Mouse (Mus musculus): ENCODE data around the gene Gjb1.
"Not testable (repeated sequence)": the region's sequence is repeated elsewhere in the genome, so short reads cannot be mapped to it uniquely, and the experiment has no call there.

Gene Gjb1

DNA sequence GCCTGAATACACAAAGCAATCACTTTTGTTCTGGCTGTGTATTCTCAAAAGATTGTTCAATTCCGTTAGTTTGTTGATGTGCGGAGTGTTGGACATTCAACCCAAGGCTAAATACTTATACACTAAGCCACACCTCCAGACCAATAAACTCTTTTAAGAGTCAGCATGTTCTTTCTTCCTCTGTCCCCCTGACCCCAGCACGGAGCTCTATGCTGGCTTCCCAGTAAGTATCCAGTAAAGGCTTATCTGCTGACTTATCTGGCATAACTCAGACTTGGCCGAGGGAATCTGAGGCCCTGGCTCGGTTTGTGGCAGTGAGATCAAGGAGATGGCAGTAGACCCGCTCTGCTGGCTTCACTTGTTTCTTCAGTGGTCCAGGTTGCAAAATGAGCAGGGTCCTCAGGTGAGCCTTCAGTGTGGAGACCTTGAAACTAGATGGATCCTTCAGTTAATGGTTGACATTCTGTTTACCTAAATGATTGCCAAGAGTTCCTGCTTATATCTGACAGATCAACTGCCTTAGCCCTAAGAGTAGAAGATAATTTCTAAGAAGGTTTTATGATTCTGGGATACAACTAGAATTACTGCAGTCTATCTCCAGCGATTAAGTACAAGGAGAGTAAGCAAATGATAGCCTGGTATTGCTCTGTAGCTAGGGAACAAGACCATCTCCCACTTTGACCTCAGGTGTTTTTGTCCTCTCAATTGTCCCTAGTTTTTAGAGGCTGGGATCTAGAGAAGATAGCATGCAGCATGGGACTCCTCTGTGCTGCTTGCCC, at the start of gene Gjb1:
Gene Gjb1, plus strand, starts transcription at position 189 of the 779 bp plus-strand sequence.
- DNase-seq (ENCODE audit: low spot score) = no peak

DNA sequence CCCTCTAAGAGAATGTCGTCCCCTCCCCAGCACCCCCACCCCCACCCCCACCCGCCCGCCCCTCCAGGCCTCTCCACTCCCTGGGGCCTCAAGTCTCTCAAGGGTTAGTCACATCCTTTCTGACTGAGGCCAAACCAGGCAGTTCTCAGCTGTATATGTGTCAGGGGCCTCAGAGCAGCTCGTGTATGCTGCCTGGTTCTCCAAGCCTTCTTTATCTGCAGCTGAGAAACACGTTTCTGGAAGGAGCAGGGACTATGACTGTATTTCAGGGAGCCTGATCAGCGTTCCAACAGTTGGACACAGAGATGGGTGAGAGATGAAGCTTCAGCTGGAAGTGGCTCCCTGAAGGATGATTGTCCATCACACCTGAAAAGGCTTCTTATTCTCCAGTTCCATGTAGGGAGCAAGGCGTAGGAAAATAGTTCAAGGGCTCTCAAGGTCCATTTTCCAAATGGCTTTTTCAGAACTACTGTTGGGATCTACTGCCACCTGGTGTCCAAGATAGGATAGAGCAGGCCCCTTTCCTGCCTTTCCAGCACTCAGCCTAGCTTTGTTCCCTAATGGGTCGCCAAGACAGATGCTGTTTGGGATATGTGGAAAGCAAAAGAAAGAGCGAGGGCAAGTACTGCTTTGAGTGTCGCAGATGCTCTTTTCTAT, 46.7 kb upstream of the Gjb1 start:
- peak; percentile 85 for DNase-seq (ENCODE audit: low spot score)

DNA sequence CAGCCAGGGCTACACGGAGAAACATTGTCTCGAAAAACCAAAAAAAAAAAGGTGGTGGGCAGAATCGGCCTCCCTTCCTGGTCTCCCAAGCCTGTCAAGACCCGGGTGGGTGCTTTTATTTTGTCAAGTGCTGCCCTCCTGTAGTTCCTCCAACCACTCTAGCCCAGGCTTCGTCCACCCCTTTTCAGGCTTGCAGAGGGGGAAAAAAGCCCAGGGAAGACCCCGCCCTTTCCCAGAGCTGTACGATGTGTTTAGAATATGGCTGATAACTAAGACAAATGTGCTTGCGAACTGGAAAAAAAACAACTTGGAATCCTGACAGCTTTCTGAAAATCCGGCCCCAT, 44.2 kb upstream of the Gjb1 start:
- DNase-seq (ENCODE audit: low spot score) = no peak

DNA sequence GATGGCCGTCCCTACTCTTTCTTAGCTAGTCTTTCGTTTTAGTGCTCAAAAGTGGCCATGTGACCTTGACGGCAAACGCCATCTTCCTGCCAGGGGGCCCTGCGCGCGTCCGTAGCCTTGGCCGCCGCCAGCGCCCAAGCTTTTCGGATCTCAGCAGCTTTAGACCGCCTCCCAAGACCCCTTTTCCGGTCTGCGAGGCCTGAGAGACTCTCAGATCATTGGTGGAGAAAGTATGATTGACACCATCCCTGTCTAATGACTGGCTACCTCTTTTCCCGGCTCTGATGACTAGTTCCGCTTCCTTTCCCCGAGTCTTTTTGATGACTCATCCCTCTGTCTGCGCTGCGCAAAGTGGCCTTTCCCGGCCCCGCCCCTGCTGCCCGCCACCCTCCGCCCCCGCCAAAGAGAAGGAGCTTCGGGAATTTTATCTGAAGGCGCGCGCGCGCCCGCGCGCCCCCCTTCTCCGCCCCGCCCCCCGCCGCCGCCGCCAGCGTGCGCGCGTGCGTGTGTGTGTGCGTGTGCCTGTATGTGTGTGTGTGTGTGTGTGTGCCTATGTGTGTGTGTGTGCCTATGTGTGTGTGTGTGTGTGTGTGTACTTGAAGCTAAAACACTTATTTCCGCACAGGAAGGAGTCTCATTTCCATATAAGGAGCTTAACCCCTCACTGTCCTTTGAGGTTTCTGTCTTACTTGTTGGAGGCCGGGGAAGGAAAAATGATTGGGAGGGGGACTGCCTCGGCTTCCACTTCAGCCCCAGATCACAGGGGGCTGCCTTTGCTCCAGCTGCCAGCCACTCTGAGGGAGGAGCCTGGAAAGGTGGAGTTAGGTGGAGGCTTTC, 43.6 kb upstream of the Gjb1 start:
- peak; percentile 91 for DNase-seq (ENCODE audit: low spot score)

DNA sequence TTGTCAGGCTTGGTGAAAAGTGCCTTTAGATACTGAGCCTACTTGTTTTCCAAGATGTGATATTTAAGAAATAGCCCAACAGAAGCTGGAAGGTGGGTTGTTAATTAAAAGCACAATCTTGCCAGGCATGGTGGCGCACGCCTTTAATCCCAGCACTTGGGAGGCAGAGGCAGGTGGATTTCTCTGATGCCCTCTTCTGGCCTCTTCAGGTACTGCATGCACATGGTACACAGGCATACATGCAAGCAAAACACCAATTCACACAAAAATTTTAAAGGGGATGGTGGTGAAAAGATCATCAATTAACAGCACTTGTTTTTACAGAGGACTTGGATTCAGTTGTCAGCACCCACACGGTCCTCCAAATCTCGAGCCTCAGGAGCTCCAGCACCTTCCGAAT, 41.6 kb upstream of the Gjb1 start:
- peak; percentile 24 for DNase-seq (ENCODE audit: low spot score)

DNA sequence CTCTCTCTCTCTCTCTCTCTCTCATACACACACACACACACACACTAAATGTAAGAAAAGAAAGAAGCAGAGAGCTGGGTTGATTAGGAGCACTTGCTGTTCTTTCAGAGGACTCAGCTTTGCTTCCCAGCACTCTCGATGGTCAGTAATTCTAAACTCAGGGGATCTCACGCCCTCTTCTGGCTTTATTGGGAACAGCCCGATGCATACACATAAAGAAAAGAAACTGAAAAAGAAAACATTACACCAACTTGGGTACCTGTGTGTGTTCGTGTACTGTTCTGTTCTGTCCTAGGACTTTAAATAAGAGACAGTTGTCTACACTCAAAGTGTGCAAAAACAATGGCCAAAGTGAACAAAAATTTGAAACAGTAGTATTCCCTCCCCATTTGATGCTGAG, 37.5 kb upstream of the Gjb1 start:
- no peak for DNase-seq (ENCODE audit: low spot score)

DNA sequence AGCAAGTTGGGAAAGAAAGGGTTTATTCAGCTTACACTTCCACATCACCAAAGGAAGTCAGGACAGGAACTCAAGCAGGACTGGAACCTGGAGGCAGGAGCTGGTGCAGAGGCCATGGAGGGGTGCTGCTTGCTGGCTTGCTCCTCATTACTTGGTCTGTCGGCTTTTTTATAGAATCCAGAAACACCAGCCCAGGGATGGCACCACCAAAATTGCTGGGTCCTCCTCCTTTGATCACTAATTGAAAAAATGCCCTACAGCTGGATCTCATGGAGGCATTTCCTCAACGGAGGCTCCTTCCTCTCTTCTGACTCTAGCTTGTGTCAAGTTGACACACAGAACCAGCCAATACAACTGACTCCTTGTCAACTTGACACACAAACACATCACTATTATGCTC, 33.3 kb upstream of the Gjb1 start:
- not testable (repeated sequence) for DNase-seq (ENCODE audit: low spot score)

DNA sequence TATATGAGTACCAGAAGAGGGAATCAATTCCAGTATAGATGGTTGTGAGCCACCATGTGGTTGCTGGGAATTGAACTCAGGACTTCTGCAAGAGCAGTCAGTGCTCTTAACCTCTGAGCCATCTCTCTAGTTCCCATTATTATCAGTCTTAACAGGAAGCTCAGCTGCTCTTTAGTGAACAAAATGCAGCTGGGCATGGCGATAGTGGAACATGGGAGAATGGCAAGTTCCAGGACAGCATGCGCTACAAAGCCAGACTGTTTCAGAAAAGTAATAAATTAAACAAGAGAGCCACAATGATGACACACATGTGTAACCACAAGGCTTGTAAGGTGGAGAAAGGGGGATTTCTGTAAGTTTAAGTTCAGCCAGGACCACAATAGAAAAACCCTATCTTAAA, 30.7 kb upstream of the Gjb1 start:
- DNase-seq (ENCODE audit: low spot score) = no peak

DNA sequence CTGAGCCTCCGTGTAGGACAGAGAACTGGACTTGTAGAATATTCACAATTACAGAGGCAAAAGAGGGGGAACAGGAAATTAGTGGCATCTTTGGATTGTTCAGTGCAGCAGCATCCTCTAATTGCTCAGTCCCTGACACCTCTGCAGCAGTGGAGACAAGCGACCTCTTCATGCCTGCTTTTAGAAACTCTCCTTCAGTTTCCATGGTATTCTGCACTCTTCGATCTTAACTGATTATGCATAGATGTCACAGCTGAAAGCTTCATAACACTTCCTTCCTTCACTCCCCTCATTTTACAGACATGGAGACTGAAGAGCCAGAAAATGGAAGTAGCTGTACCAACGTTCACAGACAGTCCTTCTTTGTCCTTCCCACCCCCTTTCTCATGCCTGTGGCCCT, 29.7 kb upstream of the Gjb1 start:
- no peak for DNase-seq (ENCODE audit: low spot score)

DNA sequence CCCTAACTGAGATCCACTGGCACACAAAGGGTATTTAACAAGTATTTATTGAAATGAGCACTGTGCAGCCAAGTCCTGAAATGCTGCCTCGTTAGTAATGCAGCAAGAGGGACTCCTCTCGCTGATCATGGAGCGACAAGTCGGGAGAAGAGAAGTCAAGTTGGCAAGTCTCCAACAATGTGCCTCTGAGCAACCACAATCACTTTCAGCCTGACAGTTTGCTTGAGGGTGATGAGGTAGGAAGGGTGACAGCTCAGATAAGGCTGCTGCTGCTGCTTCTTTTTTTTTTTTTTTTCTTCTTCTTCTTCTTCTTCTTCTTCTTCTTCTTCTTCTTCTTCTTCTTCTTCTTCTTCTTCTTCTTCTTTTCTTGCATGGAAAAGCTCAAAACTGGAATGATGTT, 25.0 kb upstream of the Gjb1 start:
- DNase-seq (ENCODE audit: low spot score) = no peak

DNA sequence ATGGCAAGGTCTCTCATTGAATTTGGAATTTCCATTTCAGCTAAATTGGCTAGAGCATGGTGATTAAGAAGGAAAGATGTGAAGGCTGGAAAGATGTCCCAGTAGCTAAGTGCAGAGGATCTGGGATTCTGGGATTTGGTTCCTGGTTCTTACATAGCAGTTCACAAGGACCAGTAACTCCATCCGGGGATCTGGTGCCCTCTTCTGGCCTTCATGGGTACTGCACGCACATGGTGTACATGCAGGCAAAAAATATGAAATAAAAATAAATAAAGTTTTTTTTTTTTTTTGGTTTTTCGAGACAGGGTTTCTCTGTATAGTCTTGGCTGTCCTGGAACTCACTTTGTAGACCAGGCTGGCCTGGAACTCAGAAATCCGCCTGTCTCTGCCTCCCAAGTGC, 17.3 kb upstream of the Gjb1 start:
- not testable (repeated sequence) for DNase-seq (ENCODE audit: low spot score)

DNA sequence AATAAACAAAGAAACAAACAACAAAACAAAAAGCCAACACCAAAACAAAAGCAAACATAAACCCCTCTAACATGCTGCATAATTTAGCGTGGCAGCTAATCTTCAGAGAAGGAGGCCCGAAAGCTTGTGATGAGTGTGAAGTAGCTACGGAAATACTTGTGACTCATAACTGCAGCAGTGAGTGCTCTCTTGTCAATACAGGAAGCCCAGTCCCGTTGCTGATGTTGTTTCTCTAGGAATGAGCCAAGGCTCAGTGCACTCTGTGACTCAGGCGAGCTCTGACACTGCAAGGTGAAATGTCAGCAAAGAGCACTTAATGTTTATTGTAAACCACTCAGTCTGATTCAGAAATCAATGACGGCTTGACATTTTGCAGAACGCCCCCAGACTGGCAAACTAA, 7.2 kb upstream of the Gjb1 start:
- no peak for DNase-seq (ENCODE audit: low spot score)

DNA sequence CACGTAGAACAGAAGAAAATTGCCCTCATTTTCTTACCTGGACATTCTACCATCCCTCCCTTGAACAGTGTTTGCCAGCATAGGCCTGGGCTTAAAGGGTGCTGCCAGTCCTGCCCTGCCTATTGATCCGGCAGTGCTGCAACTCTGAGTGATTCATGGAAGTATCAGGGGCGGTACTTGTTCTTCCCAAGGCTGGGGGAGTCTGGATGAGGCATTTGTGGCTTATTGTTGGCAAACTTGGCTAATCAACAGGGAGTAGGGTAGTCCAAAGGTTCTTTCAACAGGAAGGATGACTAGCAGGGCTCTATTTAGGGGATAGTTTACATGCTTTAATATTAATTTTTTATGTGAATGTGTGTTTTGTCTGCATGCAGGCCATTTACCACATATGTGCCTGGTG, 5.6 kb upstream of the Gjb1 start:
- no peak for DNase-seq (ENCODE audit: low spot score)

DNA sequence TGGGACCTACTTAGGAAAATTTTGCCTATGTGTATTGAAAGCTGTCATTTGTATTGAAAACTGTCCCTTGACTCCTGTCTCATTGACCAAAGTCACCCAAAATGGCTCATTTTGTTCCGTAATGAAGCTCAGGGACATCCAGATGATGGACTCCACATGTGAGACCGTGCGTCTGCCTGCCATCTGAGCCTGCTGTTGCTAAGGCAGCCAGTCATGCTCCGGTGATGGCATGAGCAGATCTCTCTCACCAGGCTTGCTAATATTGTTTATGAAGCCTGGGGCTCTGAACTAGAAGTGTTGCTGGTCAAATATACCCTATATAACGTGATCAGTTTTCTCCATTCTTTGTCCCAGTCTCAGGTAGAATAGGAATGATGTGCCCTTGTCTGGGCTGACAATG, 3.2 kb upstream of the Gjb1 start:
- no peak for DNase-seq (ENCODE audit: low spot score)

DNA sequence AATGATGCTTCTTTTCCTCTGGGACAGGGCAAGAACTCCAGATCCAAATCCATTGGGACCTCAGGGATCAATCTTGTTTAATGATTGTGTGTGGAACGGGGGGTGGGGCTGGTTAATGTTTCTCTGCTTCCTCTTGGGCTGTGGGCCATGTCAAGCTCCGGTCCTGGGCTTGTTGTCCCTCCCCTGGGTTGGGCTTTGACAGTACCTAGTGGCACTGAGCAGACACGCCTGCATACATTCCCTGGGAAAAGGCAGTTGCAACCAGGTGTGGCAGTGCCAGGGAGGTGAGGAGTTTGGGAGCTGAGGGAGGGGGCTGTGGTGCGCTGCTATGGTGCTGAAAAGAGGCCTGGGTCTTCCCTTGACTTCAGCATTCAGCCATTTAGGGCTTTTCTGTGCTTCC, 898 bp downstream of the Gjb1 start:
- DNase-seq (ENCODE audit: low spot score) = no peak

DNA sequence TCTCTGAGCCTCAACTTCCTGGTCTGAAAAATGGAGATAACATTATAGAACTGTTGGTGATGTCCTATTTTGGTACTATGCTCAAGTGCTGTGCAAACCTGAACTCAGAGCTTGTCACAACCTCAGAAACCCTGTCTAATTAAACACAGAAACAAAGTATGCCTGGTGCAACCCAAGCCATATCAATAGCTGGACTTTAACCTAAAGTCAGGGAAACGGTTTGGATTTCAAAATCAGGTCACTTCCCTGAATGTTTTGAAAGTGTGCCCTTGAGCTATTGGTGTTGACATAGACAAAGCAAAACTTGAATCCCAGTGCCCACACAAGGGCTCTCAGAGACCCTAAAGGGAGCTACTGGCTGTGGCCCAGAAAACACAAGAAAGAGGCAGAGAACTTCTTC, 3.6 kb downstream of the Gjb1 start:
- no peak for DNase-seq (ENCODE audit: low spot score)

DNA sequence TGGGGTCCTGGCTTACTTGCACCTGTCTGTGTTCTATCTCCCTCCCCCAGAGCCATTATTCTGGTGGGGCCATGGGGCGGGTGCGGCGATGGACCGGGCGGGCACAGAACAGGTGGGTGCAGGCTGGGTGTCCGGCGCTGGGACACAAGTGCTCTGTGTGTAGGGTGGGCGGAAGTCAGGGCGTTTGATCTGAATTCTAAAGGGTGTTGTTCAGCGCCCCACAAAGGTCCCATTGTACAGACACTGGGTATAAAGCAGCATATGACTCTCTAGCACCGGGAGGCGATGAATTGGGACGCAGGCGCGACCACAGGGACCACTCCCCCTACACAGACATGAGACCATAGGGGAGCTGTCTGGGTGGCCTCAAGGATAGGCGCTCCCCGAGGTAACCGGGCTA, 7.3 kb downstream of the Gjb1 start:
- no peak for DNase-seq (ENCODE audit: low spot score)

DNA sequence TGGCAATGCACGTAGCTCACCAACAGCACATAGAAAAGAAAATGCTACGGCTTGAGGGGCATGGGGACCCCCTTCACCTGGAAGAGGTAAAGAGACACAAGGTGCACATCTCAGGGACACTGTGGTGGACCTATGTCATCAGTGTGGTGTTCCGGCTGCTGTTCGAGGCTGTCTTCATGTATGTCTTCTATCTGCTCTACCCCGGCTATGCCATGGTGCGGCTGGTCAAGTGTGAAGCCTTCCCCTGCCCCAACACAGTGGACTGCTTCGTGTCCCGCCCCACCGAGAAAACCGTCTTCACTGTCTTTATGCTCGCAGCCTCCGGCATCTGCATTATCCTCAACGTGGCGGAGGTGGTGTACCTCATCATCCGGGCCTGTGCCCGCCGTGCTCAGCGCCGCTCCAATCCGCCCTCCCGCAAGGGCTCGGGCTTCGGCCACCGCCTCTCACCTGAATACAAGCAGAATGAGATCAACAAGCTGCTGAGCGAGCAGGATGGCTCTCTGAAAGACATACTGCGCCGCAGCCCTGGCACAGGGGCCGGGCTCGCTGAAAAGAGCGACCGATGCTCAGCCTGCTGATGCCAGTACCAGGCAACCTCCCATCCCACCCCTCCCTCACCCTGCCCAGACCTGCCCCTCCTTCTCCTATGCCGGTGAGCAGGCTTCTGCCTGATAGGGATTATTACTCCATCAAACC, 8.4 kb downstream of the Gjb1 start:
- DNase-seq (ENCODE audit: low spot score) = no peak

DNA sequence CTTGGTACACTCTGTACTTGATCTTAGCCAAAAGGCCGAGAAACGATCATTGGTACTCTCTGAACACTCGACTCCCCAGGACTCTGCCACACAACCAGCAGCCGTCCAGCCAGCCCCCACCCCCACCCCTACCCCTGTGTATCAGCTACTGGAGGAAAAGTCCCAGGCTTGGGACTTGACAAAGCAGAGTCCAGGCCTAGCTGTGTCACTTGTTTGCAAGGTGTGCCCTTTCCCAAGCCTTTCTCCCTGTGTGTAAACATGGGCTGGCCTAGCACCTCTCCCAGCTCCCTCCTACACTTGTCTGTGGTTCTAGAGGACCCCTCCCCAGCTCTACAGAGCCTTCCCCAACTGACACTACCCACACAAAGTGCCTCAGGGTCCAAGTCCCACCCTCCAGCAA, 10.0 kb downstream of the Gjb1 start:
- DNase-seq (ENCODE audit: low spot score) = no peak

DNA sequence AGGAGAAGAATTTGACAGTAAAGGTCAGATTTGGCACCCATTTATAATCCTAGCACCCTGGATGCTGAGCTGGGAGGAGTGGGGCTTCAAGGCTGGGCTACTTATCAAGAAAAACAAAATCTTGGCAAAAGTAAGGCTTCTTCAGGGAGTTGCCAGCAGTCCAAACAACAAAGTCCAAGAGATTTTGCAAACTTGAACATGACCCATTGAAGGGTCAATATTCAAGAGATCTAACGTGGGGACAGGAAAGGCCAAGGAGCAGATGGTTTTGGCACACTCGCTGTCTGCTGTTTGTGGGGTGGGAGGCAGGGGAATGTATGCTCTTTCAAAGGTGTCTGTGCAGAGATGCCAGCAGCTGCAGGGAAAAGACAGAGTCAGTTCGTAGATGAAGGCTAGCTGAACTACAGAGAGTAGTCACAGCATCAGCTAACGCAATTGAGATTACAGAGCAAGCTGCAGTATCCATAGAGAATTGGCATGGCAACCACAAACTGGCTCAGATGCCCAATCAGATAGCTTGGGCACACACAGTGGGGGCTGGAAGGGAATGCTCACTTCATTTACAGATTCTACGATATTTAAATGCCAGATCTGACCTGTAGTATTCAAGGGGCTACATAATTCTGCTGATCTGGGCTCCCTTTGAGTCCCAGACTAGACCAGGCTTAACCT, 12.8 kb downstream of the Gjb1 start:
- DNase-seq (ENCODE audit: low spot score) = no peak

DNA sequence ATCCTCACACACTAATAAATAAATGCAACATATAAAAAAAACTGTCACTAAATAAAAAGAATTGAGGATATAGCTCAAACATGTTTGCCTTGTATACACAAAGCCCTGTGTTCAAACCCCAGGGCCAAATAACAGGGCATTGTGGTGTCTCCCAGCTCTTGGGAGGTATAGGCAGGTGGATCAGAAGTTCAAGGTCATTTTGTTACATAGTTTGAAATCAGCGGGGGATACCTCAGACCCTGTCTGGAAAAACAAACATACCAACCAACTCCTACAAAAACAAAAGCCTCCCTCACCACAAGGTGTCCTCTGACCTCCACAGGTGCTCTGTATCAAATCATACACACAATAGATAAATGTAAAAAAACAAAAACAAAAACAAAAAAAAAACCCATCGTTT, 18.2 kb downstream of the Gjb1 start:
- DNase-seq (ENCODE audit: low spot score) = no peak

DNA sequence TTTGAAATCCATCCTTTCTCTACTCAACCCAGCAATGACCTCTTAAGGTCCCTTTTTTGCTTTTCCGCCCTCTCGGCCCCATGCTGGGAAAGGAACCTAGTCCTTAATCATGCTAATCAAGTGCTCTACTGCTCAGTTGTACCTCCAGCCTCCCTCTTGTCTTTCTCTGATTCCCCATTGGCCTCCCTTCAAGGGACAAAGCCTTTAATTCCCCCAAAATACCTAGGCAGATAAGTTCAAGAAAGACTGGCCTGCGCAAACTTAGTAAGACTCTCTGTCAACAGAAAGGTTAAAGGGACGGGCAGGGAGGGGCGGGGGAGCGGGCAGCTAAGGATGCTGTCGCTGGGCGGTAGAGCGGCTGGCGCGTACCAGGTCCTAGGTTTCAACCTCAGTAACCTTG, 20.3 kb downstream of the Gjb1 start:
- DNase-seq (ENCODE audit: low spot score) = no peak
